Mouse (Mus musculus) heart, embryonic 11.5 days (tissue): ENCODE results near the gene Mab21l1. TPM values are rescaled to one million over a fixed set of nuclear protein-coding genes. Genes with fewer than 3 reads are reported as not detected.
A peak's percentile ranks its signal among the peaks of the same experiment; 100 is the strongest.

Source experiments
- ATAC-seq: fragments of 200-750 bp; cut with Nextera tagmentation; replicated peaks from 2 replicates; pipeline ENCODE4 v1.8.0; 2017; ENCODE audit warnings: moderate library complexity; ENCODE audit not compliant: insufficient number of reproducible peaks, low FRiP score, low TSS enrichment
- H3K27ac ChIP-seq: fragments of 300-500 bp; sonication (generic); 2 replicates; pipeline ENCODE4 v1.5.1; 2014; ENCODE audit warnings: mild to moderate bottlenecking, low read depth, low read length
- H3K27me3 ChIP-seq: fragments of 300-500 bp; sonication (generic); 2 replicates; pipeline ENCODE4 v1.6.1; 2014; ENCODE audit warnings: mild to moderate bottlenecking, low read length, mixed read lengths; ENCODE audit not compliant: control insufficient read depth, insufficient read depth
- H3K36me3 ChIP-seq: fragments of 300-500 bp; sonication (generic); 2 replicates; pipeline ENCODE4 v1.6.1; 2014; ENCODE audit warnings: mild to moderate bottlenecking, low read length, moderate library complexity, mixed read lengths; ENCODE audit not compliant: control insufficient read depth, insufficient read depth
- H3K4me1 ChIP-seq: fragments of 300-500 bp; sonication (generic); 2 replicates; pipeline ENCODE4 v1.6.1; 2014; ENCODE audit warnings: low read length; ENCODE audit not compliant: control insufficient read depth, insufficient read depth
- H3K4me2 ChIP-seq: fragments of 300-500 bp; sonication (generic); 2 replicates; pipeline ENCODE4 v1.6.1; 2014; ENCODE audit warnings: mild to moderate bottlenecking, moderate library complexity
- H3K4me3 ChIP-seq: fragments of 300-500 bp; sonication (generic); 2 replicates; pipeline ENCODE4 v1.5.1; 2014; ENCODE audit warnings: low read depth, low read length
- H3K9ac ChIP-seq: fragments of 300-500 bp; sonication (generic); 2 replicates; pipeline ENCODE4 v1.6.1; 2014; ENCODE audit warnings: mild to moderate bottlenecking, low read depth, low read length, moderate library complexity
- H3K9me3 ChIP-seq: fragments of 300-500 bp; sonication (generic); replicated peaks from 2 replicates; pipeline ENCODE4 v1.6.1; 2016; ENCODE audit warnings: low read length; ENCODE audit not compliant: control insufficient read depth
- WGBS: fragments of 180-500 bp; shearing (Covaris S2); extraction: QIAGEN DNeasy Blood & Tissue Kit; methylation state at CpG from one replicate; pipeline ENCODE4 v1.1.7; 2014; ENCODE audit not compliant: insufficient replicate concordance; 5-methylcytosine and 5-hydroxymethylcytosine counted together
- polyA plus RNA-seq: library from polyadenylated mRNA; unstranded; fragments of >200 nt; fragmentation: Nextera tagmentation; extraction: Ambion mirVana; gene quantifications from 2 replicates; pipeline ENCODE4 v1.2.1, GENCODE M21; 2014

Mab21l1 gene
- polyA plus RNA-seq, 1 experiment from 2014 or later: 0.93 TPM

- Histone ChIP-seq H3K27ac (no peak overlapping the region), H3K27me3 (no peaks in the 10 kb centered on the region), H3K9ac (no peak overlapping the region), H3K9me3 (no peaks in the 10 kb centered on the region), H3K36me3 (peaks cover 3% of the 10 kb centered on the region; the same call in 1 of the 2 replicates), H3K4me3 (no peak overlapping the region), H3K4me1 (no peaks in the 10 kb centered on the region), H3K4me2 (no peak overlapping the region)
- no peak for ATAC-seq
- 87% methylated on average over 2 of the region's 2 CpGs for WGBS
Measured at GRCm38 (mm10) chr3:55769308-55769707, 13.0 kb upstream of the Mab21l1 start.

GRCm38 (mm10) chr3:55774203-55774602 lies 8.1 kb upstream of the Mab21l1 start:
- Histone ChIP-seq H3K4me3 (no peak overlapping the region), H3K9ac (no peak overlapping the region), H3K27ac (no peak overlapping the region), H3K27me3 (peaks cover 3% of the 10 kb centered on the region), H3K9me3 (no peaks in the 10 kb centered on the region), H3K36me3 (peaks cover 3% of the 10 kb centered on the region; the same call in 1 of the 2 replicates), H3K4me2 (no peak overlapping the region), H3K4me1 (no peaks in the 10 kb centered on the region)
- no peak for ATAC-seq
- WGBS: 36% methylated on average over 6 of the region's 6 CpGs

GRCm38 (mm10) chr3:55775245-55775644 lies 7.1 kb upstream of the Mab21l1 start:
- ATAC-seq: no peak
- 74% methylated on average over 7 of the region's 7 CpGs for WGBS

GRCm38 (mm10) chr3:55775753-55776152 lies 6.6 kb upstream of the Mab21l1 start:
- Histone ChIP-seq H3K4me2 (no peak overlapping the region), H3K9ac (no peak overlapping the region), H3K4me1 (peaks cover 7% of the 10 kb centered on the region), H3K27me3 (peaks cover 15% of the 10 kb centered on the region), H3K4me3 (no peak overlapping the region), H3K9me3 (no peaks in the 10 kb centered on the region), H3K36me3 (peaks cover 2% of the 10 kb centered on the region; the same call in 1 of the 2 replicates), H3K27ac (no peak overlapping the region)
- WGBS: 83% methylated on average over 6 of the region's 6 CpGs
- no peak for ATAC-seq

More at GRCm38 (mm10) chr3:55775245-55775644, 7.1 kb upstream of the Mab21l1 start:
- no peak overlapping the region for H3K4me2 ChIP-seq
- peaks cover 2% of the 10 kb centered on the region; the same call in 1 of the 2 replicates for H3K4me1 ChIP-seq
- H3K27ac ChIP-seq: no peak overlapping the region
- H3K36me3 ChIP-seq: peaks cover 3% of the 10 kb centered on the region; the same call in 1 of the 2 replicates
- no peak overlapping the region for H3K9ac ChIP-seq
- peaks cover 10% of the 10 kb centered on the region for H3K27me3 ChIP-seq
- H3K9me3 ChIP-seq: no peaks in the 10 kb centered on the region
- no peak overlapping the region for H3K4me3 ChIP-seq

- peaks cover 11% of the 10 kb centered on the region for H3K4me1 ChIP-seq
- no peaks in the 10 kb centered on the region for H3K36me3 ChIP-seq
- ATAC-seq: no peak
- no peak overlapping the region for H3K27ac ChIP-seq
- no peak overlapping the region for H3K4me2 ChIP-seq
- no peaks in the 10 kb centered on the region for H3K9me3 ChIP-seq
- no peak overlapping the region for H3K4me3 ChIP-seq
- H3K27me3 ChIP-seq: peaks cover 31% of the 10 kb centered on the region
- 50% methylated on average over 4 of the region's 4 CpGs for WGBS
- no peak overlapping the region for H3K9ac ChIP-seq
Measured at GRCm38 (mm10) chr3:55777501-55777900, 4.8 kb upstream of the Mab21l1 start.

GRCm38 (mm10) chr3:55778764-55779730 lies 3.3 kb upstream of the Mab21l1 start:
- no peak overlapping the region for H3K27ac ChIP-seq
- no peaks in the 10 kb centered on the region for H3K9me3 ChIP-seq
- H3K36me3 ChIP-seq: no peaks in the 10 kb centered on the region
- H3K4me1 ChIP-seq: peaks cover 22% of the 10 kb centered on the region
- no peak overlapping the region for H3K9ac ChIP-seq
- no peak for ATAC-seq
- H3K27me3 ChIP-seq: peaks cover 42% of the 10 kb centered on the region
- no peak overlapping the region for H3K4me2 ChIP-seq
- H3K4me3 ChIP-seq: no peak overlapping the region
- WGBS: 46% methylated on average over 8 of the region's 8 CpGs

GRCm38 (mm10) chr3:55780120-55781070 lies 1.9 kb upstream of the Mab21l1 start:
- no peaks in the 10 kb centered on the region for H3K36me3 ChIP-seq
- H3K4me3 ChIP-seq: peak overlapping the region; percentile 37
- no peaks in the 10 kb centered on the region for H3K9me3 ChIP-seq
- H3K4me1 ChIP-seq: peaks cover 22% of the 10 kb centered on the region
- H3K27ac ChIP-seq: no peak overlapping the region
- peak overlapping the region; percentile 68 for H3K4me2 ChIP-seq
- H3K9ac ChIP-seq: 0 out of 2 replicates have a peak overlapping the region, but pooled peaks have one; percentile 4
- ATAC-seq: no peak
- H3K27me3 ChIP-seq: peaks cover 45% of the 10 kb centered on the region
- WGBS: 1% methylated on average over 53 of the region's 53 CpGs

- H3K27me3 ChIP-seq: peaks cover 56% of the 10 kb centered on the region
- H3K27ac ChIP-seq: no peak overlapping the region
- no peaks in the 10 kb centered on the region for H3K36me3 ChIP-seq
- H3K9ac ChIP-seq: no peak overlapping the region
- WGBS: 16% methylated on average over 5 of the region's 5 CpGs
- H3K4me2 ChIP-seq: no peak overlapping the region
- no peak overlapping the region for H3K4me3 ChIP-seq
- no peak for ATAC-seq
- H3K9me3 ChIP-seq: no peaks in the 10 kb centered on the region
- peaks cover 22% of the 10 kb centered on the region for H3K4me1 ChIP-seq
Measured at GRCm38 (mm10) chr3:55781429-55782055, 768 bp upstream of the Mab21l1 start.
